Mouse (Mus musculus): Measurements from ENCODE around the gene Fhl5. TPM values are rescaled to one million over a fixed set of nuclear protein-coding genes. Genes with fewer than 3 reads are reported as not detected.
"Not testable (repeated sequence)": the region's sequence is repeated elsewhere in the genome, so short reads cannot be mapped to it uniquely, and the experiment has no call there.

Fhl5 gene
- polyA plus RNA-seq, 2 experiments: 0.05 TPM; not detected in 1

GRCm38 (mm10) chr4:25271926-25272325 is 29.2 kb upstream of the Fhl5 start:
- no peaks in the 10 kb centered on the region for H3K27me3 ChIP-seq (ENCODE audit: control insufficient read depth, insufficient read depth, low read length)
- ATAC-seq (ENCODE audit: low FRiP score, low read depth) (no peak), DNase-seq (ENCODE audit: low spot score) (no peak)
- H3K27ac ChIP-seq (replicated peaks; ENCODE audit: low read depth, low read length): no peak overlapping the region
- H3K4me1 ChIP-seq (ENCODE audit: control insufficient read depth, insufficient read depth, low read length): no peaks in the 10 kb centered on the region
- H3K36me3 ChIP-seq (ENCODE audit: control insufficient read depth, insufficient read depth, low read length): peaks cover 77% of the 10 kb centered on the region
- H3K9me3 ChIP-seq (ENCODE audit: control insufficient read depth, low read length): no peaks in the 10 kb centered on the region
- no peak overlapping the region for H3K4me3 ChIP-seq (replicated peaks; ENCODE audit: low read length)
- H3K4me2 ChIP-seq (replicated peaks; ENCODE audit: low read depth, low read length, severe bottlenecking): no peak overlapping the region
- H3K9ac ChIP-seq (ENCODE audit: low read depth, low read length, severe bottlenecking): no peak overlapping the region
- TF ChIP-seq POLR2A (IDR thresholded peaks at IDR 0.05; ENCODE audit: borderline replicate concordance, extremely low read depth, insufficient read depth, insufficient read length): no peak
- WGBS: 89% methylated on average over 1 of the region's 1 CpGs

- Histone ChIP-seq H3K27ac (replicated peaks; ENCODE audit: low read depth, low read length) (no peak overlapping the region), H3K4me2 (replicated peaks; ENCODE audit: low read depth, low read length, severe bottlenecking) (no peak overlapping the region), H3K27me3 (ENCODE audit: control insufficient read depth, insufficient read depth, low read length) (no peaks in the 10 kb centered on the region), H3K4me1 (ENCODE audit: control insufficient read depth, insufficient read depth, low read length) (no peaks in the 10 kb centered on the region), H3K9ac (ENCODE audit: low read depth, low read length, severe bottlenecking) (no peak overlapping the region), H3K36me3 (ENCODE audit: control insufficient read depth, insufficient read depth, low read length) (peaks cover 72% of the 10 kb centered on the region), H3K9me3 (ENCODE audit: control insufficient read depth, low read length) (no peaks in the 10 kb centered on the region), H3K4me3 (replicated peaks; ENCODE audit: low read length) (no peak overlapping the region)
- TF ChIP-seq POLR2A (IDR thresholded peaks at IDR 0.05; ENCODE audit: borderline replicate concordance, extremely low read depth, insufficient read depth, insufficient read length): no peak
- DNase-seq (ENCODE audit: low spot score): no peak
- no peak for ATAC-seq (ENCODE audit: low FRiP score, low read depth)
- 87% methylated on average over 3 of the region's 3 CpGs for WGBS
These were observed 24.5 kb upstream of the Fhl5 start for GRCm38 (mm10) chr4:25267144-25267543.

- no peak for TF ChIP-seq POLR2A (IDR thresholded peaks at IDR 0.05; ENCODE audit: borderline replicate concordance, extremely low read depth, insufficient read depth, insufficient read length)
- Histone ChIP-seq H3K36me3 (ENCODE audit: control insufficient read depth, insufficient read depth, low read length) (peaks cover 57% of the 10 kb centered on the region), H3K4me1 (ENCODE audit: control insufficient read depth, insufficient read depth, low read length) (no peaks in the 10 kb centered on the region), H3K27me3 (ENCODE audit: control insufficient read depth, insufficient read depth, low read length) (no peaks in the 10 kb centered on the region), H3K9ac (ENCODE audit: low read depth, low read length, severe bottlenecking) (no peak overlapping the region), H3K4me2 (replicated peaks; ENCODE audit: low read depth, low read length, severe bottlenecking) (no peak overlapping the region), H3K9me3 (ENCODE audit: control insufficient read depth, low read length) (no peaks in the 10 kb centered on the region), H3K27ac (replicated peaks; ENCODE audit: low read depth, low read length) (no peak overlapping the region), H3K4me3 (replicated peaks; ENCODE audit: low read length) (no peak overlapping the region)
- no peak for ATAC-seq (ENCODE audit: low FRiP score, low read depth)
- 85% methylated on average over 7 of the region's 7 CpGs for WGBS
- DNase-seq (ENCODE audit: low spot score): no peak
These were observed 15.2 kb upstream of the Fhl5 start for GRCm38 (mm10) chr4:25257822-25258398.

GRCm38 (mm10) chr4:25235663-25236062 is 7.0 kb downstream of the Fhl5 start:
- ATAC-seq (ENCODE audit: low FRiP score, low read depth); H3K36me3 ChIP-seq (ENCODE audit: control insufficient read depth, insufficient read depth, low read length); DNase-seq (ENCODE audit: low spot score); H3K4me1 ChIP-seq (ENCODE audit: control insufficient read depth, insufficient read depth, low read length); H3K9ac ChIP-seq (ENCODE audit: low read depth, low read length, severe bottlenecking); H3K4me3 ChIP-seq (replicated peaks; ENCODE audit: low read length); H3K9me3 ChIP-seq (ENCODE audit: control insufficient read depth, low read length); H3K4me2 ChIP-seq (replicated peaks; ENCODE audit: low read depth, low read length, severe bottlenecking); H3K27me3 ChIP-seq (ENCODE audit: control insufficient read depth, insufficient read depth, low read length); H3K27ac ChIP-seq (replicated peaks; ENCODE audit: low read depth, low read length): not testable (repeated sequence)
- 100% methylated on average over 1 of the region's 1 CpGs for WGBS

GRCm38 (mm10) chr4:25233767-25234166 is 8.9 kb downstream of the Fhl5 start:
- 73% methylated on average over 1 of the region's 1 CpGs for WGBS
- not testable (repeated sequence) for ATAC-seq (ENCODE audit: low FRiP score, low read depth); H3K4me2 ChIP-seq (replicated peaks; ENCODE audit: low read depth, low read length, severe bottlenecking)

GRCm38 (mm10) chr4:25232546-25232945 is 10.1 kb downstream of the Fhl5 start:
- no peak for TF ChIP-seq POLR2A (IDR thresholded peaks at IDR 0.05; ENCODE audit: borderline replicate concordance, extremely low read depth, insufficient read depth, insufficient read length)
- no peak overlapping the region for H3K27ac ChIP-seq (replicated peaks; ENCODE audit: low read depth, low read length)
- no peaks in the 10 kb centered on the region for H3K36me3 ChIP-seq (ENCODE audit: control insufficient read depth, insufficient read depth, low read length)
- H3K4me1 ChIP-seq (ENCODE audit: control insufficient read depth, insufficient read depth, low read length): no peaks in the 10 kb centered on the region
- no peak overlapping the region for H3K4me3 ChIP-seq (replicated peaks; ENCODE audit: low read length)
- ATAC-seq (ENCODE audit: low FRiP score, low read depth) (no peak), DNase-seq (ENCODE audit: low spot score) (no peak)
- no peaks in the 10 kb centered on the region for H3K9me3 ChIP-seq (ENCODE audit: control insufficient read depth, low read length)
- WGBS: 90% methylated on average over 3 of the region's 3 CpGs
- H3K27me3 ChIP-seq (ENCODE audit: control insufficient read depth, insufficient read depth, low read length): no peaks in the 10 kb centered on the region
- no peak overlapping the region for H3K4me2 ChIP-seq (replicated peaks; ENCODE audit: low read depth, low read length, severe bottlenecking)
- H3K9ac ChIP-seq (ENCODE audit: low read depth, low read length, severe bottlenecking): no peak overlapping the region

More at GRCm38 (mm10) chr4:25233767-25234166, 8.9 kb downstream of the Fhl5 start:
- not testable (repeated sequence) for H3K4me3 ChIP-seq (replicated peaks; ENCODE audit: low read length); H3K27ac ChIP-seq (replicated peaks; ENCODE audit: low read depth, low read length); H3K36me3 ChIP-seq (ENCODE audit: control insufficient read depth, insufficient read depth, low read length); DNase-seq (ENCODE audit: low spot score); H3K9ac ChIP-seq (ENCODE audit: low read depth, low read length, severe bottlenecking); H3K27me3 ChIP-seq (ENCODE audit: control insufficient read depth, insufficient read depth, low read length); H3K4me1 ChIP-seq (ENCODE audit: control insufficient read depth, insufficient read depth, low read length); H3K9me3 ChIP-seq (ENCODE audit: control insufficient read depth, low read length)

Data from limb, embryonic 14.5 days (tissue).